Mouse (Mus musculus) thymus, postnatal 14 days (tissue): Measurements from ENCODE around the gene Clstn2.

ENCODE experiments used
- DNase-seq: peaks from one replicate; pipeline ENCODE4 v3.0.0; 2021

The Clstn2 gene

DNA sequence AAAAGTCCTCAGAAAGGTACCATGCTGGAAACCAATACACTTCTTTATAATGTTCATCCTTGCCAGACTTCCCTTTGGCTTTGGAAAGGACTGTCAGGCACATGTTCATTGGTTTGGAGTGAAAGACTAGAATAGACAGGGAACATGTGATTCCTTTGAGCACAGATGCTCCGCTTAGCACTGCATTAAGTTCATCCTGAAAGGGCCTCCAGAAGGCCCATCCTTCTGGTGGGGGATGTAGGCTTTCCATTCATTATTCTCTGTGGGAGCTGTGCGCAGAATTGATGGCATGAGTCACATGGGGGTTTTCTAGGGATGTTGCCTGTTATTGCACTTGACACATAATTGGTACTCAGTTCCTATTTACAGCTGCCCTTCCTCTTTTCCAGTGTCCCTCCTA lies 498.8 kb downstream of the Clstn2 start:
- no peak for DNase-seq

GRCm38 (mm10) chr9:97533306-97533705 lies 499.7 kb downstream of the Clstn2 start:
- DNase-seq: no peak

DNA sequence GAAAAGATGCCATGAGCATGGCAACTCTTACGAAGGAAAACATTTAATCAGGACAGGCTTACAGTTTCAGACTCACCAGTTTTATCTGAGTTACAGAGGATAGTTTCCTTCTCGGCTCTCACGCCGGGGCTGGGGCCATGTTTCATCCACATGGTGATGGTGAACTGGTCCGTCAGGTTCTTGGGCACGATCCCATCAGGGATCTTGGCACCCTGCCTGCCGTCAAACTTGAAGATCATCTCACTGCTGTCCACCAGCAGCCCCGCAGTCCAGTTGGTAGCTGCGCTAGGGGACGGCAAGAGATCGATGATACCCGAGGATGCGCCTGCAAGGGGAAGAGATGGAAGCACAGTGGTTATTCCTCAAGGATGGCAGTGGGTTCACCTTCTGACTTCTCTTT lies 500.4 kb downstream of the Clstn2 start:
- DNase-seq: no peak

GRCm38 (mm10) chr9:97527926-97528325 lies 505.1 kb downstream of the Clstn2 start:
- no peak for DNase-seq

- no peak for DNase-seq
Observed at GRCm38 (mm10) chr9:97527276-97527675, 505.7 kb downstream of the Clstn2 start.

DNA sequence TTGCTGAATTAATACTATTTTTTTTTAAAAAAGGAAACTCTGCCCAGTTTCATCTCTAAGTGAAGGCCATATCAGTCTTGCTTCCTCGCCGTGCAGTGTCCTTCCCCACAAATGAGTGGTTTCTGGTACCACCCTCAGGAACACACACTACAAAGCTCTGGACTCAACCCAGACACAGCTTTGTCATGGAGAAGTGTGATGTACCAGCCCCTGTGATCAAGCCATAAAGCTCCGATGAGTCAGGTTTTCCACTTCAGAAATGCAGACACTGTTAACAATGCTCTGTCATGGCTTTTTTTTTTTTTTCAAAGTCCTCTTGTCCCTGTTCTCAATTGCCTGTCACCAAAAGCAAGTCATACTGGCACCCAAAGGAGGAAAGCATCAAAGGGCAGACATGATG lies 507.4 kb downstream of the Clstn2 start:
- DNase-seq: no peak

DNA sequence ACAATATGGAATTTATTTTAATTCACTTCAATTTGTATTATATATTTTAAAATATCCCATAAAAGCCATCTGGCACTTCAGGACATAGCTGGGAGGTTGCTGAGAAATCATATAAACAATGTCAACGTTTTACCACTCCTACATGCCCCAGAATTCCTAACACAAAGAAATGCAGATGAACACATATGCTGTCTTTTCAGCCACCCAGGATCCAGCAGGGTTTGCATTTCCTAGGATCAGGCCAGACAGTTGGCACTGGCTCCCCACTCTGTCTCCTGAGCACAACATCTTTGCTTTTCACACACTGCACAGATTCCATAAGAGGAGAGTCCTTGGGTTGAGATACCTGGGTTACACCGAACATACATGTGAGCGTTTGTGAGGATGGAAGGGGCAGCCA lies 508.1 kb downstream of the Clstn2 start:
- DNase-seq: no peak

DNA sequence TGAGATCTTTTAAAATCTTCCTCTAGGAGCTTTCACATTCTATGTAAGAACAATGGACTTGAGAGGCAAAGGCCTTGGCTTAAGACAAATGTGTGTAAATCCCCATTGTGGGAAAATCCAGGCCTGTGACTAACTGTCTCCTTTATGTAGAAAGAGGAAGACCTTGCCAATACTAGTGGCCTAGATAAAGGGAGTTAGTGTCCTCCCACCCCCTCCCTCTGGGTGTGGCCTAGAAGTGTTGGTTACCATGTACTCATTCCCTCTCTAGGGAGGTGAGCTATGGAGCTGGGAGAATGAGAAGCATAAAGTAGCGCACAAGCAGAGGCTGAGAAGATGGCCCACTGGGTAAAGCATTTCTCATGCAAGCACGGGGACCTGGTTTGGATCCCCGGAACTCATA lies 512.2 kb downstream of the Clstn2 start:
- DNase-seq: no peak

DNA sequence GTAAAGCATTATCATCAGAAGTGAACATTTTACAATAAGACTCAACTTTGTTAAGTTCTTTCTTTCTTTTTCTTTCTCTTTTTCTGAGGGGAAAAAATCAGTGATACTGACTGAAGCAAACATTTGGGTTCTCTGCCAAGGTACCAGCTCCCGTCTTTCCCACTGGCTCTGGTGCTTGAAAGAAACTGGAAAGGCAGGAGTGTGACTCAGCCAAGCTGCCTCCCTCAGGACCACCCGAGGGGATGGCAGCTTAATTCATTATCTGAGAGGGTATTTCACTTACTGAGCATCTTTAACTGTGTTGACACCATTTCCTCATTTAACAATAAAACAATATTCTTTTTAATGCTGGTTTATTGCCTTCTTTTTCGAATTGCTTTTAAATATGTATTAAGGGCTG lies 516.0 kb downstream of the Clstn2 start:
- DNase-seq: no peak

DNA sequence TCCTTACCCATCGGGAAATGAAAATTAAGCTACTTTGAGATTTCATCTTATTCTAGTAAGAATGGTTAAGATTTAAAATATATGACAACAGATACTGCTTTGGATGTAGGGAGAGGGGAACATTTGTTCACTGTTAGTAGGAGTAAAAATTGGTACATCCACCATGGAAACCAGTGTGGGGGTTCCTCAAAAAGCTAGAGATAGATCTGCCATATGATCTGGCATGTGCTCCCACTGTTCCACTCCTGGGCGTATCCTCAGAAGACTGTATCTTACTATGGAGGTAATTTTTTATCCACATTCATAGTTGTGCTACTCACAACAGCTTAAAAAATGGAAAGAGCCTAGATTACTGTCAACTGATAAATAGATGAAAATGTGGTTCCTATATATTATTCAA lies 518.3 kb downstream of the Clstn2 start:
- no peak for DNase-seq

GRCm38 (mm10) chr9:97512282-97512850 lies 520.6 kb downstream of the Clstn2 start:
- DNase-seq: no peak

DNA sequence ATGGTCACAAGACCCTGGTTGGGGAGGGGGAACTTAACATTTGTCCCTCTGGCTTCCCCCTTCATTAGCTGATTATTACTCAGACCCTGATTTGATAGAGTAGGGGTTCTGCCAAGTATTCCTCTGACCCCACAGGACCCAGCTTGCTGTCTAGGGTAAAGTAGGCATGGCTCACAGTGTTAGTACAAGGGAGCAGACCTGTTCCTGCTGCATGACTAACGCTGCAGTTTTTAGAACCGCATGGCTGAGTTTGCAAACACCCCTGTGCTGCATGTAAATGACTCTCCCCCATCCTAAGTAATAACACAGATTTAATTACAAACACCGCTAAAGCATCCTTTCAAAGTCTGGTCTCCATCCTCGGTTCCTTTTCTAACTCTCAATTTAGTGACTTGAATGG lies 531.6 kb downstream of the Clstn2 start:
- DNase-seq: no peak

GRCm38 (mm10) chr9:97495056-97495455 lies 537.9 kb downstream of the Clstn2 start:
- DNase-seq: no peak

DNA sequence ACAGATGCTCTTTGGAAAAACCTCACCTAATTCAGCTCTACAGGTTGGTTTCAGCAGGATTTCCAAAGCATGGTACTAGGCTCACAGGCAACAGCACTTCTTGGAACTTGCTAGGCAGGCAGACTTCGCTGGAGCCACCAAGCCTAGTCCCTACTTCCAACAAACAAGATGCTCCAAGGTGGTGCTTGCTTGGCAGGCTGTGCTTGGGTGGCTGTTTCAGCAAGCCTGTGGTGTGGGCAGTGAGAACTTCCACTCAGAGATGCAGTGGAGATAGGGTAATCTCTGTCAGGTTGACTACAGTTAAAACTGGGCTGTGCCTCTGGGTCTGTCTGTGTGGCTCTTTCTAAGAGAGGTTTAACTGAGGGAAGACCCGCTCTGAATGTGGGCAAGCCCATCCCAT lies 541.4 kb downstream of the Clstn2 start:
- DNase-seq: no peak

- DNase-seq: no peak
Observed at GRCm38 (mm10) chr9:97490591-97491176, 542.3 kb downstream of the Clstn2 start.

DNA sequence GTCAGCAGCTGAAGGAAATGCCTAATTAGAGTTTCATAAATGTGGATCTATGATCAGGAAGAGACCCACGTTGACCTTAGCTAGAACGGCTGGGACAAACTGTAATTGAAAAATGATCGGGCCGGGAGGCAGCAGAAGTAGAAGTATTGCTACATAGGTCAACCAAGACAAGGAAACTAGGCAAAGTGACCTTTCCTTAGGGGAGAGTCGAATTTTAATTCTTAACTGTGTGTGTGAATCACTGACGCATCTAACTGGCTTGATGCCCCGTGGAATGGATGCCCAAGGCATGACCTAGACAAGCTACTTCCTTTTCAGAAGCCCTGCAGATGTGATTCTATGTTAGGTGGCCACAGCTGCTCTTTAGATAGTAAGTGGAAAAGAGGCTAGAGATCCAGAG lies 546.2 kb downstream of the Clstn2 start:
- no peak for DNase-seq

GRCm38 (mm10) chr9:97481187-97481586 lies 551.8 kb downstream of the Clstn2 start:
- no peak for DNase-seq

DNA sequence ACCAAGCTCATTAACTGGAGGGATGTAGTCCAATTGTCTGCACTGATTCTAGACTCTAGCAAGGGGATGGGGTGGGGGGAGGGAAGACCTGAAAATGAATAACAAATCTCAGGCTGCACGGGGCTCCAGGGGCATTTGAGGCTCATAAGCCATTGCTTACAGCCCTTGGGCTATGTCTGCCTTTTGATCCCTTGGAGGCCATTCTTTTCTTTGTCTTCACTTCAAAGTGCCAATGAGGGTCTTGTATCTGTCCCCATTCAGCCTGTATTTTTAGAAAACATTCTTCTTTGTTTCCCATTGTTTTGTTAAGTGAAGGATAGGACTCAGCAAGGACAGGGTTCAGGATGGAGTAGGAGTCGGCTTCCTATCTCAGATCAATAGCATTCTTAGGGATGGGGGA lies 556.0 kb downstream of the Clstn2 start:
- DNase-seq: no peak

GRCm38 (mm10) chr9:97476456-97476855 lies 556.5 kb downstream of the Clstn2 start:
- DNase-seq: no peak

- DNase-seq: no peak
Observed at GRCm38 (mm10) chr9:97474896-97475295, 558.1 kb downstream of the Clstn2 start.

DNA sequence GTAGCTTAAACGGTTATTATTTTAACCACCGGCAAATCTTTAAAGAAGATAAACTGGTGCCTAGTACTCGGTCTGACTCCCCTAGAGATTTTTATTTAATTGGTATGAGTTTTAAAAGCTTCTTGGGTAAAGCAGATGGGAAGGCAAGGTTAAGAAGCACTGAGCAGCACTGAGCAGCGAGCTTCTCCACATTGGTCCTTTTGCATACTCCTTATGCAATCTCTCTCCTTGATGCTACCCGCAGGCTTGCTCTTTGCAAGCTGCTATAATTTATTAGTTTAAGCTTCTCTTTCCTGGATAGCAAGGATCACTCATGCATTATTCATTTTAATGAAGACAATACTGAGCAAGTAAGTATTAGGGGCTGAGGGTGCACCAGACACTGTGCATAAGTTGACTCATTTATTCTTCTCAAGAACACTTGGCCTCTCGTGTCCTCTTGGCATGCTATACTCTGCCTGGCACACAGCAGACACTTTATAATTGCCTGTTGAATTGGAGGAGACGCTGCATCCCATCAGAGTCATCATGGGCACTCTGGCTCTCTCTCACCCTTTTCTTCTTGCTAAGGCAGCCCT lies 561.9 kb downstream of the Clstn2 start:
- DNase-seq: no peak

GRCm38 (mm10) chr9:97460452-97460851 lies 572.5 kb downstream of the Clstn2 start:
- no peak for DNase-seq

DNA sequence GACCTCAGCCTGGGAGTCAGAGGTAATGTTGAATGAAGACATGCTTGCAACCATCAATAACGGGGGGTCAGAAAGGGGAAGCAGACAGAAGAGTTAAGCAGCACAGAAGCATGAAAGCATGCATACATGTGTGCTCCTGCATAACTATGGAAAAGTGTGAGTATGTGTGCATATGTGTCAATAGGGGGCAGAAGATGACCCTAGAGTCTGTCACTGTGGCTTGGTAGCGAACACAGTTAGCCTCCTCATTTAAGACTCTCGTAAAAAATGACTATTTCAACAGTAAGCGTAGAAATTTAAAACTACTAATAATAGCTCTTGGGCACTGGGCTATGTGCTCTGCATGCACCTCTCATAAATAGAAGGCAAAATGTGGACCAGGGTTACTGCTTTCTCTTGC lies 573.2 kb downstream of the Clstn2 start:
- DNase-seq: no peak

DNA sequence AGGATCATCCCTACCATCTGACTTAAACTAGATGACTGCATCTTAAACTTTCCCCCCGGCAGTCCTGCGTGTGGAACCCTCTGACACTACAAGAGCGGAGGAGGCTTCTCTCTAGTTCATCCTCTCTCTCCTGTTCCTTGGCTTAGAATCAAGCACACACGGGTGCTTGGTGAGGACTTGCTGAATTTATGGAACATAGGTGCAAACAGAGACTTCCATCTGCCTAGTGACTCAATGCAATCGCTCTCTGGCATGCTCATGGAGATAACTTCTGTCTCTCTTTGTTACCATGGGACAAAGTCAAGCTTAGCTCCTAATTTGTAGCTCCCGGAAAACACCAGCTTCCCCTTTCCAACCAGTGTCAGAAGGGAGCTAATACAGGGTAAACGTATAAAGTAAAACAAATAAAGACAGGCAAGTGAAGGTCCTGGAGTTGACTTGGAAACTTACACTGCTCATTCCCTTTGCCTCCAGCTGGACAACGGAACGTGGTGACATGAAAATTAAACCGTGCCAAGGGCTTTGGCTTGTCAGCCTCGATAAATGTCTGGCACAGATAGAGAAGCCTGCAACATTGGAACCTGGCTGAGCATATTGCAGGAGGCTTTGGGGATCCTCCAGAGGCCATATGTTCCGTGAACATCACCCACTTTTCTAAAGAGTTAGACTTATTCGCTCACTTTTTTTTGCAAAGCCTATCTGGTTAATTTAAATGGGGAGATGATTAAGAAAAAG lies 583.5 kb downstream of the Clstn2 start:
- no peak for DNase-seq
